Mouse (Mus musculus) v-Abl transformed pro-B cells (cell line): ENCODE results near the gene Tktl1.

Experiments used
- in situ Hi-C, 2 experiments: fragments of 400-800 bp; cut with MboI; formaldehyde crosslinking; loops; one replicate each; pipeline ENCODE4 v1.15.1; 2025; ENCODE audit not compliant: unreplicated experiment in 2 of 2

The Tktl1 gene

GRCm38 (mm10) chrX:74254888-74255565 is 78.0 kb downstream of the Tktl1 start:
- in situ Hi-C loops, result loop anchor here (5.0 to 25.0 kb wide), 4 partner anchors 50 to 293 kb away; partner anchors contain the start of genes Gdi1 (in 1 of the 2), Hcfc1 (in 1 of the 2), Slc10a3 (in 1 of the 2) and Ubl4a (in 1 of the 2)

GRCm38 (mm10) chrX:74257746-74258145 is 80.7 kb downstream of the Tktl1 start:
- in situ Hi-C loops, result loop anchor here (10.0 to 25.0 kb wide), 3 partner anchors 47 to 295 kb away; partner anchors contain the start of genes Gdi1 (in 1 of the 2), Hcfc1 (in 1 of the 2), Slc10a3 (in 1 of the 2) and Ubl4a (in 1 of the 2)
